Mouse (Mus musculus): ENCODE measurements around the gene Krt14. TPM values are rescaled to one million over a fixed set of nuclear protein-coding genes. Genes with fewer than 3 reads are reported as not detected.
"Not testable (repeated sequence)": the region's sequence is repeated elsewhere in the genome, so short reads cannot be mapped to it uniquely, and the experiment has no call there.

Krt14 gene
- 7.7 and 7.9 TPM in 2 replicates for polyA plus RNA-seq (2014; fragmentation: Nextera tagmentation; extraction: Ambion mirVana)

DNA sequence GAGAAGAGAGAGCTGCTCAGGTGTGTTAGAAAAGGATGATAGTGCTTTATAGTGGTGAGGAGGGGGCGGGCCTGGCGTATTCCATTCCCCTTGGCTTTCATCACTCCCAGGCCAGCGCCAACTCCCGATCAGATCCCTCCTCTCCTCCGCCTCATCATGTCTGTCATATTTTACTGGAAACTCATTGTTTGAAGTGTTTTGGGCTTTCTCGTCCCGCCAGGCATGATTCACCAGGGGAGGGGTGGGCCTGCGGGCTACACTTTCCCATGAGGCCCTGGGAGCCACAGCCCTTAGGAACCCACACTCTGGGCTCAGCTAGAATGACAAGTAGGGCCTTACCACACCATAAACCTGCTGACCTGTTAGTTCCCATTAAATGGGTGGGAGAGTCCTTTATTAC is at the start of gene Krt14:
TSS of gene Krt14 (minus strand) at position 51 of the 400 bp plus-strand sequence.
- Histone ChIP-seq H3K9me3 (ENCODE audit: control insufficient read depth, low read length) (no peaks in the 10 kb centered on the region), H3K9ac (ENCODE audit: low read length) (no peak within 1 kb of the TSS), H3K27ac (ENCODE audit: low read depth, low read length) (no peak within 1 kb of the TSS), H3K4me3 (ENCODE audit: low read depth, low read length) (no peak within 1 kb of the TSS), H3K4me2 (ENCODE audit: low read depth) (no peak within 1 kb of the TSS), H3K36me3 (ENCODE audit: control insufficient read depth, insufficient read depth, low read length) (no peaks in the 10 kb centered on the region), H3K4me1 (ENCODE audit: control insufficient read depth, insufficient read depth, low read length) (no peaks in the 10 kb centered on the region), H3K27me3 (ENCODE audit: control insufficient read depth, insufficient read depth, low read length) (no peaks in the 10 kb centered on the region)
- ATAC-seq (ENCODE audit: insufficient read depth, low FRiP score, low TSS enrichment) (no peak), DNase-seq (ENCODE audit: low spot score) (no peak)
- 95% methylated on average over 8 of the region's 8 CpGs for WGBS

DNA sequence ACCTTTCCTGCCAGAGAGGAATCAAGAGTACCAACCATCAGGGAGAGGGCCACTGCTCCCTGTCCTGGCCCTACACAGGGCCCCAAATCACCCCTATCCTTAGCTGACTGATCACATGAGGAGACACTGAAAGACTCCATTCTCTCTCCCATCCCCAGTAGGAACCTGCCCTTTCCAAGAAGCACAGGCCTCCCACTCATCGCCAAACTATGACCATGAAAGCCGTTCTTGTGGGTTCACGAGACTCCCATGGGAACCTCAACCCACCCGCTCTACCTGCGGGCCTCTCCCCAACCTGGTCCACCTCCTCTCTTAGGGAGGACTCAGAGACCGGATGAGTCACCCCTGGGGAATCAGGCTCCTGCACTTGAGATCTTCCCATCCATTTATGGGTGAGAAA is 48.2 kb upstream of the Krt14 start:
- DNase-seq (ENCODE audit: low spot score) (no peak), ATAC-seq (ENCODE audit: insufficient read depth, low FRiP score, low TSS enrichment) (no peak)
- Histone ChIP-seq H3K4me2 (ENCODE audit: low read depth) (no peak overlapping the region), H3K27me3 (ENCODE audit: control insufficient read depth, insufficient read depth, low read length) (no peaks in the 10 kb centered on the region), H3K9ac (ENCODE audit: low read length) (no peak overlapping the region), H3K9me3 (ENCODE audit: control insufficient read depth, low read length) (no peaks in the 10 kb centered on the region), H3K27ac (ENCODE audit: low read depth, low read length) (no peak overlapping the region), H3K36me3 (ENCODE audit: control insufficient read depth, insufficient read depth, low read length) (no peaks in the 10 kb centered on the region), H3K4me1 (ENCODE audit: control insufficient read depth, insufficient read depth, low read length) (no peaks in the 10 kb centered on the region), H3K4me3 (ENCODE audit: low read depth, low read length) (no peak overlapping the region)
- 85% methylated on average over 6 of the region's 6 CpGs for WGBS

GRCm38 (mm10) chr11:100254360-100255090 is 47.2 kb upstream of the Krt14 start:
- ATAC-seq (ENCODE audit: insufficient read depth, low FRiP score, low TSS enrichment), result no peak
- Histone ChIP-seq H3K4me1 (ENCODE audit: control insufficient read depth, insufficient read depth, low read length) (no peaks in the 10 kb centered on the region), H3K27ac (ENCODE audit: low read depth, low read length) (no peak overlapping the region), H3K4me2 (ENCODE audit: low read depth) (no peak overlapping the region), H3K4me3 (ENCODE audit: low read depth, low read length) (no peak overlapping the region), H3K9ac (ENCODE audit: low read length) (no peak overlapping the region), H3K36me3 (ENCODE audit: control insufficient read depth, insufficient read depth, low read length) (no peaks in the 10 kb centered on the region), H3K9me3 (ENCODE audit: control insufficient read depth, low read length) (no peaks in the 10 kb centered on the region), H3K27me3 (ENCODE audit: control insufficient read depth, insufficient read depth, low read length) (no peaks in the 10 kb centered on the region)
- no peak for DNase-seq (ENCODE audit: low spot score)
- WGBS, result 59% methylated on average over 5 of the region's 5 CpGs

- 74% methylated on average over 7 of the region's 7 CpGs for WGBS
- no peaks in the 10 kb centered on the region for H3K9me3 ChIP-seq (ENCODE audit: control insufficient read depth, low read length)
- no peak within 1 kb of the TSS for H3K4me3 ChIP-seq (ENCODE audit: low read depth, low read length)
- no peak within 1 kb of the TSS for H3K9ac ChIP-seq (ENCODE audit: low read length)
- no peaks in the 10 kb centered on the region for H3K27me3 ChIP-seq (ENCODE audit: control insufficient read depth, insufficient read depth, low read length)
- no peaks in the 10 kb centered on the region for H3K4me1 ChIP-seq (ENCODE audit: control insufficient read depth, insufficient read depth, low read length)
- H3K27ac ChIP-seq (ENCODE audit: low read depth, low read length), result no peak within 1 kb of the TSS
- ATAC-seq (ENCODE audit: insufficient read depth, low FRiP score, low TSS enrichment), result no peak
- H3K36me3 ChIP-seq (ENCODE audit: control insufficient read depth, insufficient read depth, low read length), result no peaks in the 10 kb centered on the region
- H3K4me2 ChIP-seq (ENCODE audit: low read depth), result no peak within 1 kb of the TSS
- DNase-seq (ENCODE audit: low spot score), result no peak
These were observed 41.6 kb upstream of the Krt14 start, which contains the start of gene Krt16 for GRCm38 (mm10) chr11:100248852-100249465. Gene Krt16, minus strand, starts transcription at chr11:100248902.

DNA sequence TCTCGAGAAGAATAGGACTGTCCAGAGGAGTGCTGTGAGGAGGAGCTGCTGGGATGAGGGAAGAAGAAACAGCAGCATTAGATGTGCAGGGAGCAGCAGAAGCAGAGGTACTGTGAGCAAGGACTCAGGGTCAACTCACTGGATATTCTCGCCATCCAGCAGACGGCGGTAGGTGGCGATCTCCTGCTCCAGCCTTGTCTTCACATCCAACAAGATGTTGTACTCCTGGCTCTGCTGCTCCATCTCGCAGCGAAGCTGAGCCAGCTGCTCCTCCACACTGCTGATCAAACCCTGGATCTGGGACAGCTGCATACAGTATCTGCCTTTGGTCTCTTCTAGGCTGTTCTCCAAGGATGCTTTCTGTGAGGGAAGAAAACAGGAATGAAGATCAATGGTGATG is 39.1 kb upstream of the Krt14 start:
- not testable (repeated sequence) for H3K4me2 ChIP-seq (ENCODE audit: low read depth); ATAC-seq (ENCODE audit: insufficient read depth, low FRiP score, low TSS enrichment); DNase-seq (ENCODE audit: low spot score); H3K27ac ChIP-seq (ENCODE audit: low read depth, low read length); H3K4me1 ChIP-seq (ENCODE audit: control insufficient read depth, insufficient read depth, low read length); H3K4me3 ChIP-seq (ENCODE audit: low read depth, low read length); H3K9ac ChIP-seq (ENCODE audit: low read length); H3K36me3 ChIP-seq (ENCODE audit: control insufficient read depth, insufficient read depth, low read length); H3K27me3 ChIP-seq (ENCODE audit: control insufficient read depth, insufficient read depth, low read length); H3K9me3 ChIP-seq (ENCODE audit: control insufficient read depth, low read length)
- WGBS, result 76% methylated on average over 7 of the region's 7 CpGs

DNA sequence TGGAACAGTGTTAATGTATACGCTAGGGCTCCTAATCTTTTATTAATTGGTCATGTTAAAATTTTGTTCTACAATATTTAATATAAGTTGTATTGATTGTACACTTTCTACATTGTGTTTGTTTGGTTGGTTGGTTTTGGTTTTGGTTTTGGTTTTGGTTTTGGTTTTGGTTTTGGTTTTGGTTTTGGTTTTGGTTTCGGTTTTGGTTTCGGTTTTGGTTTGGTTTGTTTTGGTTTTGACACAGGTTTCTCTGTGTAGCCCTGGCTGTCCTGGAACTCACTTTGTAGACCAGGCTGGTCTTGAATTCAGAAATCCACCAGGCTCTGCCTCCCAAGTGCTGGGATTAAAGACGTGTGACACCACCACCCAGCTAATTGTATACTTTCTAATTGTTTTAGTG is 32.9 kb upstream of the Krt14 start:
- not testable (repeated sequence) for H3K36me3 ChIP-seq (ENCODE audit: control insufficient read depth, insufficient read depth, low read length); H3K4me3 ChIP-seq (ENCODE audit: low read depth, low read length); H3K27me3 ChIP-seq (ENCODE audit: control insufficient read depth, insufficient read depth, low read length); H3K9ac ChIP-seq (ENCODE audit: low read length); ATAC-seq (ENCODE audit: insufficient read depth, low FRiP score, low TSS enrichment); H3K9me3 ChIP-seq (ENCODE audit: control insufficient read depth, low read length); H3K4me2 ChIP-seq (ENCODE audit: low read depth); H3K27ac ChIP-seq (ENCODE audit: low read depth, low read length); H3K4me1 ChIP-seq (ENCODE audit: control insufficient read depth, insufficient read depth, low read length); DNase-seq (ENCODE audit: low spot score)
- 91% methylated on average over 4 of the region's 4 CpGs for WGBS

DNA sequence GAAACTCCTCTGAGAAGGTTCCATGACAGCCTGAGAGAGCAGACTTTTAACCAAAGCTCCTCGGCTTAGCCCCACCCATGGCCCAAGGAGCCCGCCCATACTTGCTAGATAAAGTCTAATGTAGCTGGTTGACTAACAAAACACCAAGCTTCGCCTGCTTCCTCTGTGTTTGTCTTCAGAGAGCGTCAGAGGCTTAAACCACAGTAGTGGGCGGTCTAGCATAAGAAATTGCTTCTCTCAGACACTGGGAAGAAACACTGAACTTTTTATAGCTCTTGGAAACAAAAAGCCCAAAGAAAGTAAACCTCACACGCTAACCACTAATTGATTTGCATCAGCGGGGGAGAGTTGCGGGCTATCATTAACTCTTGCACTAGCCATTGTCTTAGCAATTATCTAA is 14.4 kb upstream of the Krt14 start:
- no peak overlapping the region for H3K4me3 ChIP-seq (ENCODE audit: low read depth, low read length)
- 47% methylated on average over 8 of the region's 8 CpGs for WGBS
- H3K9ac ChIP-seq (ENCODE audit: low read length), result no peak overlapping the region

DNA sequence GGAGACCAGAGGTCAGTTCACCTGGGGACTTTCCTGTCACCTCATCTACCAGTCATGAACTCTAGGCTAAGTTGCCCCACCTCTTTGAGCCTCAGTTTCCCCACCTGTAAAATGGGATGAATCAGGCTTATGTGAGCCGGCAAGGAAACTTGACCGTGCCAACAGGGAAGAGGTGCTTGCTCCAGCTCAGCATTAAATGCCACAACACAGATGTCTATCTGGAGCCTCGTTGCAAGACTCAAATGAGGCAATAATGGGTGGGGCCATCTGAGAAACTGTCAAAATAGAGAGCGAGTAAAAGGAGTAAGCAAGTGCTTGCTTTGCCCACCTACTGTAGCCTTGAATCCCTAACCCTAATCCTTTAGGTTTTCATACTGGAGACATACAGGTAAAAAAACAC is 12.0 kb upstream of the Krt14 start:
- Histone ChIP-seq H3K27me3 (ENCODE audit: control insufficient read depth, insufficient read depth, low read length) (no peaks in the 10 kb centered on the region), H3K27ac (ENCODE audit: low read depth, low read length) (no peak overlapping the region), H3K4me1 (ENCODE audit: control insufficient read depth, insufficient read depth, low read length) (no peaks in the 10 kb centered on the region), H3K9me3 (ENCODE audit: control insufficient read depth, low read length) (no peaks in the 10 kb centered on the region), H3K4me3 (ENCODE audit: low read depth, low read length) (no peak overlapping the region), H3K4me2 (ENCODE audit: low read depth) (no peak overlapping the region), H3K36me3 (ENCODE audit: control insufficient read depth, insufficient read depth, low read length) (no peaks in the 10 kb centered on the region), H3K9ac (ENCODE audit: low read length) (no peak overlapping the region)
- DNase-seq (ENCODE audit: low spot score), result no peak
- no peak for ATAC-seq (ENCODE audit: insufficient read depth, low FRiP score, low TSS enrichment)
- 92% methylated on average over 4 of the region's 4 CpGs for WGBS

More for the DNA sequence above, 14.4 kb upstream of the Krt14 start:
- H3K36me3 ChIP-seq (ENCODE audit: control insufficient read depth, insufficient read depth, low read length), result no peaks in the 10 kb centered on the region
- DNase-seq (ENCODE audit: low spot score), result no peak
- H3K4me2 ChIP-seq (ENCODE audit: low read depth), result no peak overlapping the region
- H3K9me3 ChIP-seq (ENCODE audit: control insufficient read depth, low read length), result 0 out of 2 replicates have a peak, but pooled peaks cover 2% of the 10 kb centered on the region
- no peak overlapping the region for H3K27ac ChIP-seq (ENCODE audit: low read depth, low read length)
- ATAC-seq (ENCODE audit: insufficient read depth, low FRiP score, low TSS enrichment), result no peak
- H3K4me1 ChIP-seq (ENCODE audit: control insufficient read depth, insufficient read depth, low read length), result no peaks in the 10 kb centered on the region
- H3K27me3 ChIP-seq (ENCODE audit: control insufficient read depth, insufficient read depth, low read length), result no peaks in the 10 kb centered on the region

GRCm38 (mm10) chr11:100208542-100208941 is 1.2 kb upstream of the Krt14 start:
- H3K4me3 ChIP-seq (ENCODE audit: low read depth, low read length), result no peak overlapping the region
- no peak overlapping the region for H3K9ac ChIP-seq (ENCODE audit: low read length)
- no peak overlapping the region for H3K4me2 ChIP-seq (ENCODE audit: low read depth)
- H3K4me1 ChIP-seq (ENCODE audit: control insufficient read depth, insufficient read depth, low read length), result no peaks in the 10 kb centered on the region
- no peaks in the 10 kb centered on the region for H3K36me3 ChIP-seq (ENCODE audit: control insufficient read depth, insufficient read depth, low read length)
- ATAC-seq (ENCODE audit: insufficient read depth, low FRiP score, low TSS enrichment) (no peak), DNase-seq (ENCODE audit: low spot score) (no peak)
- no peaks in the 10 kb centered on the region for H3K27me3 ChIP-seq (ENCODE audit: control insufficient read depth, insufficient read depth, low read length)
- no peak overlapping the region for H3K27ac ChIP-seq (ENCODE audit: low read depth, low read length)
- WGBS, result 53% methylated on average over 6 of the region's 6 CpGs
- no peaks in the 10 kb centered on the region for H3K9me3 ChIP-seq (ENCODE audit: control insufficient read depth, low read length)

Measured in neural tube, embryonic 11.5 days (tissue).